Mouse (Mus musculus) liver, embryonic 14.5 days (tissue): ENCODE measurements at regions not wholly inside any gene's neighbourhood (a gene's known extent, or its start where the extent isn't known, plus 50 kb on each side); places are given as distances from the start of the nearest gene placed in this dataset.
"Not testable (repeated sequence)": the region's sequence is repeated elsewhere in the genome, so short reads cannot be mapped to it uniquely, and the experiment has no call there.

ENCODE experiments used
- CTCF ChIP-seq: IDR thresholded peaks from 2 replicates; pipeline ENCODE4 v1.5.1; 2016; ENCODE audit warnings: antibody characterized with exemption, low read depth, control low read depth
- EP300 ChIP-seq: IDR thresholded peaks from 2 replicates; pipeline ENCODE4 v1.6.1; 2016; ENCODE audit warnings: antibody characterized with exemption, low read depth

DNA sequence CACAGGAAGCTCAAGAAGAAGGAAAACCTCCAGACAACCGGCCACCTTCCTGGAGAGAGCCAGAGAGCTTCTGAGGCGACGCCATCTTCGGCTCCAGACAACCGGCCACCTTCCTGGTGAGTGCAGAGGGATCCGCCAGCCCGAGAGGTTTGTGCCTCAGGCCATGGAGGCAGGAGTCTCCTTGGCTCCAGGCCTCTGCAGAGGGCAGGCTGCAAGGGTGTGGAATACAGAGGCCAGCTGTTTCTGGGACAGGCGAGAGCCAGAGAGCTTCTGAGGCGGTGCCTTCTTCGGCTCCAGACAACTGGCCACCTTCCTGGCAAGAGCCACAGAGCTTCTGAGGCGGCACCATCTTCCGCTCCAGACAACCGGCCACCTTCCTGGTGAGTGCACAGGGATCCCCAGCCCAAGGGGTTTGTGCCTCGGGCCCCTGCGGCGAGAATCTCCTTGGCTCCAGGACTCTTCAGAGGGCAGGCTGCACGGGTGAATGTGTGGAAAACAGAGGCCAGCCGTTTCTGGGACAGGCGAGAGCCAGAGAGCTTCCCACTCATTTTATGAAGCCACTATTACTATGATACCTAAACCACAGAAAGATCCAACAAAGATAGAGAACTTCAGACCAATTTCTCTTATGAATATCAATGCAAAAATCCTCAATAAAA is 441.4 kb downstream of the Arl6ip6 start:
- TF ChIP-seq CTCF, EP300: not testable (repeated sequence)
